Mouse (Mus musculus) C2C12 (cell line): ENCODE results near the gene Rbms2. TPM values are rescaled to one million over a fixed set of nuclear protein-coding genes. Genes with fewer than 3 reads are reported as not detected.

ENCODE experiments used
- H3K27me3 ChIP-seq: one replicate; pipeline ENCODE4 v1.6.1; 2011; ENCODE audit not compliant: control insufficient read depth, insufficient read depth, insufficient read length
- H3K36me3 ChIP-seq: one replicate; pipeline ENCODE4 v1.6.1; 2011; ENCODE audit not compliant: control insufficient read depth, insufficient read depth
- H3K4me3 ChIP-seq: one replicate; pipeline ENCODE4 v1.5.1; 2011; ENCODE audit warnings: mild to moderate bottlenecking, control low read depth; ENCODE audit not compliant: poor library complexity, insufficient read depth, severe bottlenecking
- H3K79me2 ChIP-seq: one replicate; pipeline ENCODE4 v1.6.1; 2011; ENCODE audit not compliant: control insufficient read depth, insufficient read depth
- H3K79me3 ChIP-seq: one replicate; pipeline ENCODE4 v1.6.1; 2011; ENCODE audit warnings: low read depth, control low read depth
- H3ac ChIP-seq: one replicate; pipeline ENCODE3; 2011; ENCODE audit warnings: low read depth; ENCODE audit not compliant: control insufficient read depth, insufficient read length
- CEBPB ChIP-seq: IDR thresholded peaks from one replicate; pipeline ENCODE4 v1.6.1; 2011; ENCODE audit warnings: low read depth, mild to moderate bottlenecking, control low read depth, moderate library complexity
- CTCF ChIP-seq: IDR thresholded peaks from one replicate; pipeline ENCODE4 v1.5.1; 2011; ENCODE audit not compliant: control insufficient read depth, insufficient read depth, insufficient read length
- FOSL1 ChIP-seq: IDR thresholded peaks from one replicate; pipeline ENCODE4 v1.8.0; 2011; ENCODE audit warnings: mild to moderate bottlenecking, low read length; ENCODE audit not compliant: poor library complexity, insufficient read depth, severe bottlenecking
- MAX ChIP-seq: IDR thresholded peaks from one replicate; pipeline ENCODE4 v1.6.1; 2011; ENCODE audit warnings: mild to moderate bottlenecking, control low read depth
- MYOD1 ChIP-seq: IDR thresholded peaks from one replicate; pipeline ENCODE4 v1.6.1; 2011; ENCODE audit warnings: low read depth; ENCODE audit not compliant: control insufficient read depth, insufficient read length
- MYOG ChIP-seq: IDR thresholded peaks from one replicate; pipeline ENCODE4 v1.6.1; 2011; ENCODE audit not compliant: control insufficient read depth, insufficient read length; ENCODE audit errors: extremely low read depth
- USF1 ChIP-seq: IDR thresholded peaks from one replicate; pipeline ENCODE4 v1.6.1; 2011; ENCODE audit warnings: low read depth, mild to moderate bottlenecking, control low read depth, moderate library complexity
- polyA plus RNA-seq: library from polyadenylated mRNA; unstranded; fragments of >200 nt; fragmentation: generic; extraction: Trizol; gene quantifications from one replicate; pipeline ENCODE4 v1.2.1, GENCODE M21; 2012; ENCODE audit warnings: missing spikeins

The Rbms2 gene
- polyA plus RNA-seq, 1 experiment = 61.4 TPM

GRCm38 (mm10) chr10:128127497-128127896 lies 52.6 kb downstream of the Rbms2 start:
- Histone ChIP-seq H3K36me3 (peaks cover 84% of the 10 kb centered on the region), H3K4me3 (no peak overlapping the region), H3K27me3 (no peaks in the 10 kb centered on the region), H3K79me2 (no peaks in the 10 kb centered on the region), H3K79me3 (no peaks in the 10 kb centered on the region), H3ac (no peak overlapping the region)
- TF ChIP-seq MAX (no peak), CEBPB (no peak), MYOG (no peak), CTCF (no peak), FOSL1 (no peak), MYOD1 (no peak), USF1 (no peak)

GRCm38 (mm10) chr10:128125951-128126350 lies 54.1 kb downstream of the Rbms2 start:
- H3K79me2 ChIP-seq = no peaks in the 10 kb centered on the region
- TF ChIP-seq MYOD1 (no peak), MAX (no peak), USF1 (no peak), CTCF (no peak), MYOG (no peak), CEBPB (no peak), FOSL1 (no peak)
- no peaks in the 10 kb centered on the region for H3K79me3 ChIP-seq
- H3ac ChIP-seq = no peak overlapping the region
- H3K4me3 ChIP-seq = no peak overlapping the region
- H3K36me3 ChIP-seq = peaks cover 88% of the 10 kb centered on the region
- no peaks in the 10 kb centered on the region for H3K27me3 ChIP-seq

GRCm38 (mm10) chr10:128124831-128125230 lies 55.3 kb downstream of the Rbms2 start:
- H3K79me2 ChIP-seq = no peaks in the 10 kb centered on the region
- TF ChIP-seq MAX (no peak), MYOD1 (no peak), CEBPB (no peak), FOSL1 (no peak), USF1 (no peak), MYOG (no peak), CTCF (no peak)
- peaks cover 88% of the 10 kb centered on the region for H3K36me3 ChIP-seq
- no peak overlapping the region for H3K4me3 ChIP-seq
- no peak overlapping the region for H3ac ChIP-seq
- no peaks in the 10 kb centered on the region for H3K79me3 ChIP-seq
- H3K27me3 ChIP-seq = no peaks in the 10 kb centered on the region

- Histone ChIP-seq H3K79me2 (no peaks in the 10 kb centered on the region), H3K4me3 (no peak overlapping the region), H3K27me3 (no peaks in the 10 kb centered on the region), H3K36me3 (peaks cover 90% of the 10 kb centered on the region), H3ac (no peak overlapping the region), H3K79me3 (no peaks in the 10 kb centered on the region)
- TF ChIP-seq MYOD1 = no peak
- TF ChIP-seq MAX = no peak
- no peak for TF ChIP-seq MYOG
- TF ChIP-seq CTCF = no peak
- no peak for TF ChIP-seq FOSL1
Observed at GRCm38 (mm10) chr10:128123833-128124232, 56.3 kb downstream of the Rbms2 start.

GRCm38 (mm10) chr10:128111227-128111626 lies 68.9 kb downstream of the Rbms2 start:
- Histone ChIP-seq H3K36me3 (peaks cover 56% of the 10 kb centered on the region), H3ac (no peak overlapping the region), H3K27me3 (no peaks in the 10 kb centered on the region), H3K79me2 (peaks cover 28% of the 10 kb centered on the region), H3K4me3 (no peak overlapping the region), H3K79me3 (peaks cover 9% of the 10 kb centered on the region)
- TF ChIP-seq CEBPB = no peak
- no peak for TF ChIP-seq FOSL1
- no peak for TF ChIP-seq USF1
- TF ChIP-seq MYOG = no peak
- no peak for TF ChIP-seq CTCF
- TF ChIP-seq MYOD1 = no peak
- no peak for TF ChIP-seq MAX
